In genomic region chr7:4624343-4624742, GRCm38 (mm10) we compare ENCODE assay signal across 11 mouse cellular contexts. TPM values are rescaled to one million over a fixed set of nuclear protein-coding genes. Genes with fewer than 3 reads are reported as not detected.
DNase-seq lines count a peak whose midpoint lies in the region; ATAC-seq lines count a peak whose summit lies in the region.
"Had no signal": no experiment of that assay in that cellular context is flagged by ENCODE, and none has a peak within 500 bp of the region (broad histone marks: within the 10 kb centered on the region; RNA-seq: fewer than 3 reads in every experiment).

No protein-coding gene starts in this region.

- H3K4me2 ChIP-seq in kidney, embryonic 14.5 days (replicated peaks; ENCODE audit: low read depth, low read length) = no peak overlapping the region
- no peak overlapping the region for H3K4me2 ChIP-seq in kidney, embryonic 16.5 days (replicated peaks; ENCODE audit: low read depth, low read length)
- H3K4me2 ChIP-seq: limb, embryonic 15.5 days had no signal

- ATAC-seq in kidney, embryonic 14.5 days (ENCODE audit: low FRiP score, low TSS enrichment) = peak; percentile 32; the same call in 1 of the 2 replicates
- ATAC-seq in kidney, embryonic 16.5 days (ENCODE audit: low FRiP score, low TSS enrichment) = no peak
- ATAC-seq: Patski had no signal

- H3K4me3 ChIP-seq in kidney, embryonic 14.5 days (ENCODE audit: low read length) = no peak overlapping the region
- H3K4me3 ChIP-seq in kidney, embryonic 16.5 days (ENCODE audit: low read length) = no peak overlapping the region
- H3K4me3 ChIP-seq: limb, embryonic 15.5 days had no signal

- H3K9ac ChIP-seq in kidney, embryonic 14.5 days (ENCODE audit: low read depth, low read length) = no peak overlapping the region
- H3K9ac ChIP-seq in kidney, embryonic 16.5 days (replicated peaks; ENCODE audit: low read length) = no peak overlapping the region
- H3K9ac ChIP-seq: limb, embryonic 15.5 days had no signal

- peaks cover 13% of the 10 kb centered on the region for H3K36me3 ChIP-seq in kidney, embryonic 14.5 days (ENCODE audit: control insufficient read depth, insufficient read depth, low read length)
- H3K36me3 ChIP-seq in kidney, embryonic 16.5 days (ENCODE audit: insufficient read depth, low read length) = peaks cover 11% of the 10 kb centered on the region

- DNase-seq in CD4-positive, CD25-positive, alpha-beta regulatory T cell, adult 2 months (ENCODE audit: low read depth, low spot score) = peak; percentile 59
- DNase-seq in ZHBTc4 (ENCODE audit: low read depth, low spot score) = peak; percentile 12
- peak; percentile 62 for DNase-seq in naive thymus-derived CD4-positive, alpha-beta T cell, adult 2 months (ENCODE audit: low read depth)
- no peak for DNase-seq in left cerebral cortex, adult 8-10 months (ENCODE audit: low spot score in 2 of 2)
- DNase-seq in adrenal gland, adult (ENCODE audit: inconsistent age in 2 of 2, low spot score in 1 of 2) = no peak
- DNase-seq in cerebellum, postnatal 14 days = no peak

- H3K9me3 ChIP-seq in kidney, embryonic 14.5 days (ENCODE audit: control insufficient read depth, low read length) = no peaks in the 10 kb centered on the region
- H3K9me3 ChIP-seq in kidney, embryonic 16.5 days (ENCODE audit: low read length) = no peaks in the 10 kb centered on the region
- H3K9me3 ChIP-seq: limb, embryonic 15.5 days had no signal

- H3K4me1 ChIP-seq in kidney, embryonic 14.5 days (ENCODE audit: control insufficient read depth, insufficient read depth, low read length) = no peaks in the 10 kb centered on the region
- H3K4me1 ChIP-seq in kidney, embryonic 16.5 days (ENCODE audit: insufficient read depth, low read length) = no peaks in the 10 kb centered on the region
- H3K4me1 ChIP-seq: limb, embryonic 15.5 days had no signal

- H3K27ac ChIP-seq in kidney, embryonic 14.5 days (ENCODE audit: low read depth, low read length) = no peak overlapping the region
- no peak overlapping the region for H3K27ac ChIP-seq in kidney, embryonic 16.5 days (ENCODE audit: low read length)
- H3K27ac ChIP-seq: limb, embryonic 15.5 days had no signal

- WGBS in kidney, embryonic 14.5 days = 59% methylated on average over 1 of the region's 1 CpGs
- 54% methylated on average over 1 of the region's 1 CpGs for whole genome bisulfite sequencing in kidney, embryonic 16.5 days

- no peaks in the 10 kb centered on the region for H3K27me3 ChIP-seq in kidney, embryonic 14.5 days (ENCODE audit: control insufficient read depth, insufficient read depth, low read length)
- no peaks in the 10 kb centered on the region for H3K27me3 ChIP-seq in kidney, embryonic 16.5 days (ENCODE audit: insufficient read depth, low read length)
- H3K27me3 ChIP-seq: limb, embryonic 15.5 days; Patski had no signal

RNA-seq across cellular contexts. Expression of gene Tmem86b, which starts 6.9 kb away (rescaled TPM):
- polyA plus RNA-seq in kidney, embryonic 14.5 days (2014; fragmentation: Nextera tagmentation; extraction: Ambion mirVana) = 1.0 and 1.4 TPM in 2 replicates
- 1.2 and 1.3 TPM in 2 replicates for polyA plus RNA-seq in kidney, embryonic 16.5 days (2015; fragmentation: Nextera tagmentation; extraction: Ambion mirVana)
- total RNA-seq in left cerebral cortex, adult 8-10 months (2022) = 10 to 100 TPM in 3 of 4 experiments, 1 to 10 TPM in 1; 9.1 to 12.5 (median 12.2) TPM

RNA-seq across cellular contexts. Expression of gene Ptprh, which starts 20.5 kb away (rescaled TPM):
- 0.09 TPM in 1 of 2 replicates, not detected in the other for polyA plus RNA-seq in kidney, embryonic 14.5 days (2014; fragmentation: Nextera tagmentation; extraction: Ambion mirVana)
- polyA plus RNA-seq in kidney, embryonic 16.5 days (2015; fragmentation: Nextera tagmentation; extraction: Ambion mirVana) = not detected in 2 replicates
- 1 to 10 TPM in 3 of 4 experiments, under 1 TPM in 1; 0.79 to 1.7 (median 1.3) TPM for total RNA-seq in left cerebral cortex, adult 8-10 months (2022)
- total RNA-seq: gastrocnemius, postnatal 4 days had no signal
- polyA plus RNA-seq: limb, embryonic 15.5 days; Patski had no signal

RNA-seq across cellular contexts. Expression of gene Ppp6r1, which starts 34.5 kb away (rescaled TPM):
- polyA plus RNA-seq in kidney, embryonic 14.5 days (2014; fragmentation: Nextera tagmentation; extraction: Ambion mirVana) = 8.3 and 10.2 TPM in 2 replicates
- 3.2 and 5.2 TPM in 2 replicates for polyA plus RNA-seq in kidney, embryonic 16.5 days (2015; fragmentation: Nextera tagmentation; extraction: Ambion mirVana)
- 100 to 1,000 TPM; 118 to 128 (median 127) TPM for total RNA-seq in left cerebral cortex, adult 8-10 months (2022)

Comparison
In these comparisons a context has a peak if more than half of its experiments do, and no peak if none do; other contexts are left out.
1. DNase-seq: peak in CD4-positive, CD25-positive, alpha-beta regulatory T cell, adult 2 months (single experiment), ZHBTc4 (single experiment) and naive thymus-derived CD4-positive, alpha-beta T cell, adult 2 months (single experiment); none in left cerebral cortex, adult 8-10 months (0 of 2), adrenal gland, adult (0 of 2) and cerebellum, postnatal 14 days (0 of 2).